Mouse (Mus musculus) frontal cortex, adult (tissue): ENCODE measurements at regions not wholly inside any gene's neighbourhood (a gene's known extent, or its start where the extent isn't known, plus 50 kb on each side); places are given as distances from the start of the nearest gene placed in this dataset.

Experiments
- ATAC-seq: cut with Nextera tagmentation; 2 replicates; pipeline ENCODE4 v1.9.2; 2017; ENCODE audit warnings: mild to moderate bottlenecking, moderate library complexity, mixed read lengths; ENCODE audit not compliant: low TSS enrichment

DNA sequence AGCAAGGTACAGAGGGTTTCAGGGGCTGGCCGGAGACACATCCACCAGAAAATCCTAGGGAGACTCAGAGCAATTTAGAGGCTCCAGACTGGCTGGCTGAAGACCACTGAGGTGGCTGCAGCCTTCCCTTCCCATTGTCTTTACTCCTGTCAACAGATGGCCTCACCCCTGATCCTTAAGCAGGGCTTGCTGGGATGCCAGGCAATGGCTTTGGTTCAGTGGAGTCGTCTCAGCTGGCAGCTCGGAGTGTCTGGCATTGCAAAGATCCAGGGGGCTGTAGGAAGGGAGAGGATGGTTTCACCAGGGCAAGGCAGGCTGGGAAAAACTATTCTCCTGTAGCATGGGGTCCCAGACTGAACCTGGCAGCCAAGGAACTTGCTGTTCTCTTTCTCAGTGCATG lies 395.8 kb downstream of the Tshz3 start:
- ATAC-seq, result no peak

DNA sequence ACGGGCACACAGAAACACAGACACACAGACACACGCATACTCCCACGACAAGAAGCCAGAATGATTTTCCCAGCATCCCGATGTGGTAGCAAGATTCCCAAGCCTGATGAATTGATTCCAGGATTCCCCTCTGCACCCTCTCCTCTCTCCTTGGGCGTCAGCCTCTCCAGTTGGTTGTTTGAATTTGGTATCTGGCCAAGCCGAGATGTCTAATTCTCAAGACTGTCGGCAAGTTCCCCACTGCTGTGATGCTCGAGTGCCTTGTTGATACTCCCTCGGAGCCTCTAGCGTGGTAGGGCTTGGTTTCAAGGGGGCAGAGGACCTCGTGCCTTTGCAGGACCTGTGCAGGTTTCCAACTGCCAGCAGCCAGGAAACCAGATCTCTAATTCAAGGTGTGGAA lies 397.9 kb downstream of the Tshz3 start:
- peak; percentile 47 for ATAC-seq

DNA sequence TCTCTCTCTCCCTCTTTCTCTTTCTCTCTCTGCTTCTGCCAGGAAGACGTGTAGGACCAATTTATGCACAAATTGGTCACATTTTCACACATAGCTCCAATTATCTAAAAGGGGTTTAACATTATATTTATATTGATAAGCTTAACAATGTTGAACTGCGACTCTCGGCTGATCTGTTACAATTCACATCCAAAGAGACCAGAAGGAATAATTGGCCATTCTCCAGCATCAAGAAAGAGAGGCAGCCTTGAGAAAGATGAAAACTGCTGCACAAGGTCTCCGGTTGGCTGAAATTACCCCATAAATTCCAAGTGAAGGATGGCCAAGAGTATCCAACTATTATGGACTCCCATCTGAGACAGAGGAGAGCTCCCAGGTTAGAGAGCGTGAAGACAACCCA lies 398.4 kb downstream of the Tshz3 start:
- no peak for ATAC-seq

DNA sequence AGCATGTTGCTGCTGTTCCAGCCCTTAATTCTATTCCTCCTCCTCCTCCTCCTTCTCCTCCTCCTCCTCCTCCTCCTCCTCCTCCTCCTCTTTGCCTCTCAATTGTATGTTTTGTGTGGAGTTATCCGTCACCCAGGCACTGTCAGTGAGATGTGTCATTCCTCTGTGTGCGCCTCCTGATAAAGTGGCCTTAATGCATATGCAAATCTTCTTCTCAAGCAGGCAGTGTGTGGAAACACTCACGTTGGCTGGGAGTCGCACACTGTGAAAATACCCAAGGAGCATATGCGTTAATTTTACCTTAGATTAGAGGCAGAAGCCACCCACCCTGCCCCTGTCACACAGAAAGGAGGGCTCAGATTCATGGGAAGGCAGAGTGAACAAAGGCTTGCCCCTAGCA lies 401.0 kb downstream of the Tshz3 start:
- ATAC-seq, result 0 out of 2 replicates have a peak, but pooled peaks have one; percentile 52

DNA sequence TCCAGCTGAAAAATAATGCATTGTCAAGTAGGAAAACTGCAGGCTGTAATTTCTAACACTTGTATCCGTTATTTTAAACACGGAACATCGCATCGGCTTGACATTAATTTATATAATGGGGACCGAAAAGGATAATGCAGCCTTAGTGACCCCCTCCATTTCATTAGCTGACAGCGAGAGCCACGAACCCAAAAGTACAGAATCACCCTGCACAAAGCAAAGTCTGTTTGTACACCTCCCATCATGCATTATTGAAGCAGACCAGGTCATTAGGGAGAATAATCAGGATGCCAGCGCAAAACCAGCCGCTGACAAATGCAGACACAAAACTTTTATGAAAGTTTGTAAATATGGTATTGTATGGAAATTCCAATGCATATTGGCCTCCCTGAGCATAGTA lies 406.8 kb downstream of the Tshz3 start:
- no peak for ATAC-seq

DNA sequence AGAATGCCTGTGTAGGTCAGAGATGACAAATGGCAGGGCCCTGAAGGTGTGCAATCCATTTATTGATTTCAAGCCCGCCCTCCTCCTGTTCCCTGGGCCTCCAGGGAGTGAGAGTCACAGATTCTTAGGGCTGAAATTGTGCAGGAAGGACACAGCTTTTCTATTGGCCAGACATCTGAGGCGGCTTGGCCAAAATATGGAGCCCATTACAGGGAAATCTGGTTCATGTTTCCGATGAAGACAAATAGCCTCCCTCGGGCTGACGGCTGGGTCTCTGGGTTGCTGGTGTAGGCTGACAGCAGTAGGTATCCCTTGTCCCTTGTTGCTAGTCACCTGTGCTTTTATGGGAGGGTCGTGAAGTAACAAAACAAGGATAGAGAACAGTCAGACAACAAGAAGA lies 413.2 kb downstream of the Tshz3 start:
- no peak for ATAC-seq

DNA sequence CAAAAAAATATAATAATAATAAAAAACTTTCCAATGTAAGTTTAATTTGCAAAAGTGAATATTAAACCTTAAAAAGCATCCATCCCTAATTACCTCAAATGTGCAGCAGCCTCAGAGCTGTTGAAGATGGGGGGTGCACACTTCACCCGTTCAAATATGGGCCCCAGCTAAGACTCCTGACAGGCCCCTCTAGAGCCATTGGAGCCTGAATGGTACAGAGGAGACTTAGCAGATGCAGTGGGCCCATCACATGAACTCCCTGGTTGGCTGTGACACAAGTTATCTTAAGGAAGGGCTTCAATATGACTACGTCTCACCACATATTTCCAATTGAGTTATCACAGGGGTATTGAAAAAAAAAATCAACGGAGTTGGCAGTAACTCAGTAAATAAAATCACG lies 422.9 kb downstream of the Tshz3 start:
- no peak for ATAC-seq

DNA sequence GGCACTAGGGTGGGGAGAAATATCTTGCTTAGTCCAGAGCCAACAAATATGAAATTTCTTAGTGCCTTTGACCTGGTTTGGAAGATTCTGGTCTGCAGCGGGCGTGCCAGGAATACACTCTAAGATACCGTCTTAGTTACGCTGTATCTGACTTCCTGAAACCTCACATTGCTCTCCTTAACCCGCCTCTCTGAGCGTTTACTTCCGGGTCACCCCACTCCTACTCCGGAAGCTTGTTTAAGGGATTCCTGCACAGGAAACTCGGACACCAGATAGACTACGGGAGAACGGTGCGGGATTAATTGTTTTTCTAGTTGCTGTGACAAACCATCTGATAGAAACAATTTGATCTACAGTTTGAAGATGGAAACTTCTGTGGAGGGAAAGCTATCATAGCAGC lies 442.3 kb downstream of the Tshz3 start:
- ATAC-seq, result no peak

DNA sequence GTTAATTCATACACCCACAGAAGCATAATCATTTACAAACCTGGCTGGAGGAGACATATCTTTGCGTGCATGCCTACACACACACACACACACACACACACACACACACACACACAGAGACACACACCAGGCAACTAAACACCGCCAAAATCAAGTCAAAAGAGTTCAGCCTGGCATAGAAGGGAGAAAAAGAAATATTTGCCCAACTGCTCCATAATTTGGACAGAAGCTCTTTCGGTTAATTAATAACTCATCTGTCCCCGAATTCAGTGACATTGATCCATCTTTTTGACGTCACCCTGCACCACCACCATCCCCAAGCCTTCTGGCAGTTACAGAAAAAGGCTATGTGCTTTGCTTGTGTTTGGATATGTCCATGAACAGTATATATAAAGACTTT lies 444.9 kb downstream of the Tshz3 start:
- ATAC-seq, result no peak

DNA sequence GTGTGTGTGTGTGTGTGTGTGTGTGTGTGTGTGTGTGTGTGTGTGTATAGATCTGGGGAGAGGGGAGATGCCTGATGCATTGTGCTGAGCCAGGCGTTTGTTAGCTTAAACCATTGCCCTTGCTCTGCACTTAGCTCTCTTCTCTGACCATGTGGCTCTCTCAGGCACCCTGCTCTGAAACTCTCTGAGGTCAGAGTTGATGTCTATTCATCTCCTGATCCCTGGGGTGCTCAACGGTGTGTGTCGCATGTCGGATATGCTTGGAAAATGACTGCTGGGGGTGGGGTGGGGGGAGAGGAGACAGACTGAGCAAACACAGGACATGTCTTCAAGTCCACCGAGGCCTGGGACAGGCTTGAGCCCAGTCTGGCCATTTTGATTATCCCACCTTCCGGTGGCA lies 446.4 kb downstream of the Tshz3 start:
- no peak for ATAC-seq

DNA sequence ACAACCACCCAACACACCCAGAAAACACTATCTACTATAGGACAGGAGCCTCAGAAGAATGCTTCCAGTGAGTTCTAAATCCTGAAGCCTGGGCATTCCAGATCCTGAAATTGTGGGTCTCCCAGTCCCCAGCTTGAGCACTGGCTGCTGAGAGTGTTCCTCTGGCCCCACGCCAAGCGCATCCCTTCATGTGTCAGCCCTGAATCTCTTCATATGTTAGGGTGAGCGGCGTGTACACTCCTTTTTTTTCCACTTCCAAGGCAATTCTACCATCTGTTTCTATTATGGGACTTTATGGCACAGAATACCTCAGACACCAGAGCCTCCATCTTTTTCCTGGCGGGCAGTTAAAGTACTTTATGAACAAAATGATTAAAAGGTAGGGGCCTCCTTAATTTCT lies 451.8 kb downstream of the Tshz3 start:
- no peak for ATAC-seq

DNA sequence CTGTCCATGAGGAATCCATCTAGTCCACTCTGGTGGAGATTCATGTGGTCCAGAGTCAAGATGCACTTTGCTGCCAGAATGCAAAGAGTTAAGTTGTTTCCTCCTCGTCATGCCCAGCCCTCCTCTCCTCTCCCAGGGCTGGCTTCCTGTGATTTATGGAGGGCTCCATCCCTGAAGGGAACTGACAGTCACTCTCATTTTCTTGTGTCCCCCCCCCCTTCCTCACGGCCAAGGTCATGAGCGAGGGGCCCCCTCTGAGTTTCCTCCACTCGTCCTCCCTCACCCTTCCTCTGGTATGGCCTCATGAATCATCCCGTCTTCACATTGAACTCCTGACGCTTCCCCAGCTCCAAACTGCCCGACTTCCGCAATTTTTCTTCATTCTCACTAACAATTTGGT lies 461.9 kb downstream of the Tshz3 start:
- ATAC-seq, result no peak

DNA sequence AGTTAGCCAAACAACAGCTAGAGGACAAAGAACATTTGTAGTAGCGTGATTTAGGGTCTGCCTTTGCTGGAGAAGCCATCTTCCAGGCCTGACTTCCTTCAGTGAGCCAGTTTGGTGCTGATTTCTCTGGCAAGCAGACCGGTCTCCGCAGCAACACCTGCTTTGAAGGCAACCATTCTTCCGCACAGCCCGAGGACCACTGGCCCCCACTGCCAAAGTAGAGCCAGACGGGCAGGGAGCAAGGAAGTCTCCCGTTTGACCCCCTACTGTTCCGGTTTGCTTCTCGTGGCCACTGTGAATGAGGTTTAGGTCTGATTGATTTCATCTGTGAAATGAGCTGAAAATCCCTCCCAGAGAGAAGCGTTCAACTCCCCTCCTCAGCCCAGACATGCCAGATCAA lies 471.0 kb downstream of the Tshz3 start:
- ATAC-seq, result no peak

DNA sequence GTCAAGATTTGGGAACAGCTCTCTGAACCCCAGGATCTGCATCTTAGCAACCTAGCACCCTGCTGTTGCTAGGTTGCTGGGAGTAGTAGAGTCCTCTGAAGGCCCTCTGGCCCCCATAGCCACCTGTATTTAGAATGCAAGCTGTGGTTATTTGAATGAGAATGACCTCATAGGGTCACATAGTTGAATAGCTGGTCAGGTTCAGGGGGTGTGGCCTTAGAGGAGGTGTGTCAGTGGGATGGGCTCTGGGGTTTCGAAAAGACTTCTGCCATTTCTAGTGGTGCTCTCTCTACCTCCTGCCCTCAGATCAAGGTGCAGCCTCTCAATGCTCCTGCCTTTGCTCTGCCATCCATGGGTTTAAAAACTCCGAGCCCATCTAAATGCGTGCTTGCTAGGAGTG lies 477.8 kb downstream of the Tshz3 start:
- no peak for ATAC-seq

DNA sequence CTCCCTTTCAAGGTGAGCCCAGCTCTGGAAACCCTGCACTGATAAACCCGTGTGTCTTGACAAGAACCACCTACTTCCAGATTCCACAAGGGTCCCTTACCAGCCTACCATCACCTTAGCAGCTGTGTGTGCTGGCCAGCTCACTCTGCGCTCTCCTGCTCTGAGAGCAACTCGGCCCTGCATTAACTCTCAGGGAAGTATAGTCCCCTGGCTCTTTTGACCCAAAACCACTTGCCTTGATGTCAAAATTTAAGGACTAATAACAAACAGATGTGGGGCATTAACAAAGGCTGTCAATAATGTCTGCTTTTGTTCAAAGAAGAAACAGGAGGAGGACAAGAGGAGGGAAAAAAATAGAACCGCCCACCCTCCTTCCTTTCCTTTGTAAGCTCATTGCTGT lies 480.3 kb downstream of the Tshz3 start:
- no peak for ATAC-seq

DNA sequence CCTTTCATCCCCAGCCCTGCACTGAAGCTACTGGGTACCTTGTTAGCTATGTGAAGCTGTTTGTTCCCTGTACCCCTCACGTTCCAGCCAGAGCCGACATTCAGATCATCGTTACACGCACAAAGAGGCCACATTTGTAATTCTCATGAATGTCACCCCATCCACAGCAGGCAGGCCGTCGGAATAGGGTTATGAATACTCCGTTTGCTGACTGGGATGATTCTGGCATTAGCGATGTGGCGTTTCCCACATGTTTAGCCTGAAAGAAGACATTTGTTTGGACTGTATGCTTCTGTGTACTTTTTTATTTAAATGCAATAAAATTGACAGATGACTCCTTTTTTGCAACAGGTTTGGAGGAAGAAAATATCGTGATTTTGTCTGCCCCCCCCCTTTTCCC lies 482.0 kb downstream of the Tshz3 start:
- ATAC-seq, result no peak

DNA sequence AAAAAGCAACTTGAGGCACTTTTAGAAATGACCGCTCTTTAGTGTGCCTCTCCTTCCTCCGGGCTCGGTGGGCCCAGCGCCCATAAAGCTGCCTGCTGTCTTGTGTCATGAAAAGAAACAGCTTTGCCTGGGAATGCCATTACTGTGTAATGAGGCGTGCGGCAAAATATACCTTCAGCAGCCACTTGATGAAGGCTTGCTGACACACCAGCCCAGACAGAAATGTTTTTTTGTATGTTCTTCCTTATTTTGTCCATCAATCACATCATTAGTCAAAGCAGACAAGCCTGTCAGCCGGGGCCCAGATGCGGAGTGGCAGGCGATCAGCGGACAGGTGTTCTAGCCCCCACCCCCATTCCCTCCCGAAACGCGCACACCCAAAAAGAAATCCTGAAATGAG lies 482.5 kb downstream of the Tshz3 start:
- ATAC-seq, result no peak

DNA sequence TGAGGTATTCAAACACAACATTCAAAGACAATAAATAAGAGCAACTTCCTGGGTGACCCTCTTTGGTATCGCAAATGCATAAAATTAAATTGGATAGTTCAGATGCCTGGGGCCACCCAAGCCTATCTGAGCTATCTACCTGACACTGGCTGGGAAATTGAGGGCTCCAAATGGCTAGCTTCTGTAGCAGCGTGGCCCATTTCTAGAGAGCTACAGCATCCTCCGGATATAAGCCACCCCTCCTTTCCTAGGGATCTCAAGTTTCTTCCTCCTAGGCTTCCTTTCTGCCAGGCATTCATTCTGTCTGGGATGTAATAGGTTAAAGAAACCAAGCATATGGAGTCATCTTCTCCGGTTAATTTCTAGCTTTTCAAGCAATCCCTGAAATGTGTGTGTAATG lies 483.2 kb downstream of the Tshz3 start:
- ATAC-seq, result no peak

DNA sequence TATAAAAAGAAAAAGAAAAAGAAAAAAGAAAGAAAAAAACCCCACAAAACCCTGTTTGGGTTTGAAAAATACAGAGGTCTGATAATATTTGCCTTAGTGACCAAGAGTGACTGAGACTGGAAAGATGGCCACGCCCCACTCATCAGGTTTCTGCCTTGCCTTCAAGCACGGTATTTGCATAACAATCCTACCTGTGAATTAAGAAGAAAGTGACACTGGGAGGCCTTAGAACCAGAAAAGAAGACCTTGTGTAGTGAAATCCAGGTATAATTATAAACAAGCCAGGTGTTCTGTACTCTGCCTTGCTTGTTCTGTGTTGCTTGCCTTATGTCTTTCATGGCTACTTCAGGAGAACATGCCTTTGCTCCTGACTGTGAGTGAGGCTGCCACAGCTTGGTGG lies 494.6 kb downstream of the Tshz3 start:
- no peak for ATAC-seq

DNA sequence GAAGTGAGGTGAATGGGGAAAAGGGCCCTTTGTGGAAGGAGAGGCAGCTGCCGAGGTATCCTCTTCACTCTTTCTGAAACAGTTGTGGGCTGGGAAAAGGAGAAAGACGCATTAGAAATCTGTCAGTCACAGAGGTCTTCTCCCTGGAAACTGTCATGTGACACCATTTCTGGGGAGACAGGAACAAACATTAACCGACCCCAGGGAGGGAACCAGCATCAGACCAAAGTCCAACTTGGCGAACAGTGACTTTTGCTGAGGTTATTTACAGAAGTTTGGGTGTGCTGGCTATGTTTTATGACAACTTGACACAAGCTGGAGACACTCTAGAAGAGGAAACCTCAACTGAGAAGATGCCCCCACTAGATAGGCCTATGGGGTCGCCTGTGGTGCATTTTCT lies 506.9 kb downstream of the Tshz3 start:
- no peak for ATAC-seq

DNA sequence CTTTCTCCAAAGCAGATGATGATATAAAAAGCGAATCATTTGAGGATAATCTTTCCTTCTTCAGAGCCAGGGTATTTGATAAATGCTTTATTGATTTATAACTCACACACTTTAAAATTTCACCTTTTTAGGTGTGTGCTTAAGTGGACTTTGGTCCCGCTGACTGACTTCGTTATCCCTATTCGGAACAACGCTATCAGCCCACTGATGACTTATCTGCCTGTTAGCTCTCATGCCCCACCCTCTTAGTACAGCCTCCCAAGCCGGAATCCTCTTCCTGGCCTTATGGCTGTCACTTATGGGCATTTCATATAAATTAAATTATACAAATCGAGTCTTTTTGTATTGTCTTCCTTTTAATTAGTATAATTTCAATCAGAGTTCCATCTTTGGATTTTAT lies 510.4 kb downstream of the Tshz3 start:
- ATAC-seq, result no peak

DNA sequence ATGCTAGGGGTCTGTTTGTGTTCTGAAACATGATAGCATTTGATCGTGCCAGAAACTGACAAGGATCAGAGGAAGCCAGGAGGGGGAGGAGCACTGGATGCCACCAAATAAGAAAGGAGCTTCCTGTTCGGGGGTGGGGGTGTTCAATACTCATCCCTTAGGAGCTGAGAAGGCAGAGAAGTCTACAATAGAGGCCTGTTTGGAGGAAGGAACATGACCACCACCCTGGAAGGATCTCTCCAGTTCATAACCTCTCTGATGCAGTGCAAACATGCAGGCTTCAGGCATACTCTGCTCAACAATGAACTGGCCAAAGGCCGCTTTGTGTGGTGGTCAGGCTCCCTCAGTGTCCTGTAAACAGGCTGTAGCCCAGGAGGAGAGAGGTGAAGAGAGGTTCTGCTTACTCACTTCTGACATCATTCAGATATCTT lies 515.8 kb downstream of the Tshz3 start:
- ATAC-seq, result no peak

DNA sequence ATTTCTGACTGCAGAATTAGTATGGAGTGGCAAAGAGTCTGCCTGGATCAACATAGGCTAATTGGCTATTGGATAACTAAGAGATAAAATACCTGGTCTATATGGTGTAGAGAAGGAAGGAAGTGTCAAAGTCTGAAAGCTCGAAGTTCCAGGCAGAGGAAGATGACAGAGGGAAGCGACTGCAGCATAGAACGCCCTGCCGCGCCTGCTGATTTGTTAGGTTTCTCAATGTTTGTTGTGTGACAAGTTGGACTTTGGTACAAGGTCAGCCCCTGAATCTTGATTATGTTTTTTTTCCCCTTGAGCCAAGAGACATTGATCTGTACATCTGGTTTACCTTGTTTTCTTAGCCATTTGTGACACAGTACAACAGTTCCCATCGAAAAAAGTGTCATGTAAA lies 517.6 kb downstream of the Tshz3 start:
- ATAC-seq, result no peak

DNA sequence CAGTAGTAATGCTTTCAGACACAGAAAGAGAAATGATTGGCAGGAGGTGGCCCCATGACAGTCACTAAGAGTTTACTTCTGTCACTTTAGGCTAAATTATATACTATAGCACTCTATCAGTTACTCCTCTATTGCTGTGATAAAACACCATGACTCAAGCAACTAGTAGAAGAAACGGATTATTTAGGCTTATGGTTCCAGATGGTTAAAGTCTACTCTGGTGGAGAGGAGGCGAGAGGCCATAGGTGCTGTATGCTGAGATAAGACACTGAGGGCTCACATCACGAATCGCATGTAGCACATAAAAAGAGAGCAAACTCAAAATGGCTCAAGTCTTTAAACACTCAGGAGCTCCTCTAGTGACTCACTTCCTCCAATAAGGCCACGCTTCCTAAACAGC lies 522.6 kb downstream of the Tshz3 start:
- ATAC-seq, result no peak

DNA sequence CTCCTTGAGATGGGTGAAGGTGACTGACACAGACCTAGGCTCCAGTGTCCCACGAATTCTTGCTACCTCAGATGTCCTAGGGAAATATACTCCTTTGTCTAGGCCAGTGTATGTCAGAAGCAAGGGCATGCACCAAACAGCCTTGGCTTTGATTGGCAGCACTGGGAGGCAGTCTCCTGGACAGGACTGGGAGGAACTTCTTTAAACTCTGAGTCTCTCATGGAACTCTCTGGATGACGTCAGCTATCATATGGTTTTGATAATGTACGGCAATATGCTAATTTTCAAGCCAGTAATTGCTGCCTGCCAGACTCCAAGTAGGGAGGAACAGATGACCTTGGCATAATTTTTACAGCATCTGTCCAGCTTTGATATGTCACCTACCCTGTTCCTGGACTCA lies 528.5 kb downstream of the Tshz3 start:
- ATAC-seq, result no peak
